Mouse (Mus musculus) midbrain, embryonic 10.5 days (tissue): Measurements from ENCODE around the gene Cby1. TPM values are rescaled to one million over a fixed set of nuclear protein-coding genes. Genes with fewer than 3 reads are reported as not detected.
A peak's percentile ranks its signal among the peaks of the same experiment; 100 is the strongest.

Experiments used
- DNase-seq: peaks from one replicate; pipeline ENCODE4 v3.0.0-alpha.2; 2017; ENCODE audit warnings: low spot score
- H3K27ac ChIP-seq: fragments of 300-500 bp; sonication (generic); replicated peaks from 2 replicates; pipeline ENCODE4 v1.5.1; 2016; ENCODE audit warnings: mild to moderate bottlenecking
- H3K27me3 ChIP-seq: fragments of 300-500 bp; sonication (generic); 2 replicates; pipeline ENCODE4 v1.6.1; 2016; ENCODE audit warnings: low read depth, mild to moderate bottlenecking; ENCODE audit not compliant: poor library complexity, severe bottlenecking
- H3K36me3 ChIP-seq: fragments of 300-500 bp; sonication (generic); 2 replicates; pipeline ENCODE4 v1.6.1; 2016; ENCODE audit warnings: mild to moderate bottlenecking, moderate library complexity
- H3K4me1 ChIP-seq: fragments of 300-500 bp; sonication (generic); 2 replicates; pipeline ENCODE4 v1.6.1; 2016
- H3K4me3 ChIP-seq: fragments of 300-500 bp; sonication (generic); 2 replicates; pipeline ENCODE4 v1.5.1; 2016; ENCODE audit warnings: mild to moderate bottlenecking, moderate library complexity
- H3K9me3 ChIP-seq: fragments of 300-500 bp; sonication (generic); replicated peaks from 2 replicates; pipeline ENCODE4 v1.6.1; 2016; ENCODE audit warnings: mild to moderate bottlenecking
- WGBS: fragments of 180-500 bp; shearing (Covaris S2); methylation state at CpG from one replicate; pipeline ENCODE4 v1.1.7; 2016; 5-methylcytosine and 5-hydroxymethylcytosine counted together
- polyA plus RNA-seq: library from polyadenylated mRNA; unstranded; fragments of >200 nt; fragmentation: Nextera tagmentation; extraction: Ambion mirVana; gene quantifications from 2 replicates; pipeline ENCODE4 v1.2.1, GENCODE M21; 2016

Cby1 gene
- polyA plus RNA-seq, result 88.0 and 89.1 TPM in 2 replicates

GRCm38 (mm10) chr15:79658531-79659375 is at the start of gene Cby1, which contains the start of gene Fam227a:
Cby1 (plus strand) TSS chr15:79659199.
Fam227a (minus strand) TSS chr15:79658956.
- H3K27ac ChIP-seq, result peak within 1 kb of the TSS; percentile 99
- H3K4me1 ChIP-seq, result peaks cover 14% of the 10 kb centered on the region
- peak within 1 kb of the TSS; percentile 74 for H3K4me3 ChIP-seq
- peak; percentile 98 for DNase-seq
- H3K36me3 ChIP-seq, result peaks cover 32% of the 10 kb centered on the region
- no peaks in the 10 kb centered on the region for H3K27me3 ChIP-seq
- peaks cover 6% of the 10 kb centered on the region for H3K9me3 ChIP-seq
- WGBS, result under 1% methylated on average over 55 of the region's 55 CpGs

- peaks cover 36% of the 10 kb centered on the region for H3K36me3 ChIP-seq
- no peak overlapping the region for H3K4me3 ChIP-seq
- H3K9me3 ChIP-seq, result no peaks in the 10 kb centered on the region
- H3K4me1 ChIP-seq, result peaks cover 10% of the 10 kb centered on the region
- H3K27me3 ChIP-seq, result peaks cover 20% of the 10 kb centered on the region
- no peak overlapping the region for H3K27ac ChIP-seq
- 94% methylated on average over 2 of the region's 2 CpGs for WGBS
- no peak for DNase-seq
Measured at GRCm38 (mm10) chr15:79609226-79609625, 49.8 kb upstream of the Cby1 start.

GRCm38 (mm10) chr15:79615501-79615900 is 43.5 kb upstream of the Cby1 start:
- H3K4me3 ChIP-seq, result no peak overlapping the region
- H3K27me3 ChIP-seq, result no peaks in the 10 kb centered on the region
- no peaks in the 10 kb centered on the region for H3K9me3 ChIP-seq
- H3K27ac ChIP-seq, result no peak overlapping the region
- no peaks in the 10 kb centered on the region for H3K4me1 ChIP-seq
- WGBS, result 91% methylated on average over 7 of the region's 7 CpGs
- no peak for DNase-seq
- peaks cover 81% of the 10 kb centered on the region for H3K36me3 ChIP-seq

- Histone ChIP-seq H3K9me3 (no peaks in the 10 kb centered on the region), H3K36me3 (peaks cover 81% of the 10 kb centered on the region), H3K27ac (no peak overlapping the region)
Measured at GRCm38 (mm10) chr15:79616729-79617128, 42.3 kb upstream of the Cby1 start.

GRCm38 (mm10) chr15:79617135-79617534 is 41.9 kb upstream of the Cby1 start:
- no peak for DNase-seq
- Histone ChIP-seq H3K4me1 (no peaks in the 10 kb centered on the region), H3K4me3 (no peak overlapping the region), H3K36me3 (peaks cover 84% of the 10 kb centered on the region), H3K27me3 (no peaks in the 10 kb centered on the region), H3K27ac (no peak overlapping the region), H3K9me3 (no peaks in the 10 kb centered on the region)
- whole genome bisulfite sequencing, result 81% methylated on average over 11 of the region's 11 CpGs

More at GRCm38 (mm10) chr15:79616729-79617128, 42.3 kb upstream of the Cby1 start:
- no peak for DNase-seq
- Histone ChIP-seq H3K27me3 (no peaks in the 10 kb centered on the region), H3K4me3 (no peak overlapping the region), H3K4me1 (no peaks in the 10 kb centered on the region)
- 93% methylated on average over 5 of the region's 5 CpGs for WGBS

GRCm38 (mm10) chr15:79618456-79618855 is 40.5 kb upstream of the Cby1 start:
- H3K4me1 ChIP-seq, result no peaks in the 10 kb centered on the region
- 89% methylated on average over 7 of the region's 7 CpGs for WGBS
- H3K27me3 ChIP-seq, result no peaks in the 10 kb centered on the region
- DNase-seq, result no peak
- H3K27ac ChIP-seq, result no peak overlapping the region
- H3K9me3 ChIP-seq, result no peaks in the 10 kb centered on the region
- H3K4me3 ChIP-seq, result no peak overlapping the region
- peaks cover 84% of the 10 kb centered on the region for H3K36me3 ChIP-seq

- Histone ChIP-seq H3K27ac (no peak overlapping the region), H3K9me3 (no peaks in the 10 kb centered on the region), H3K36me3 (peaks cover 86% of the 10 kb centered on the region), H3K27me3 (no peaks in the 10 kb centered on the region), H3K4me3 (no peak overlapping the region), H3K4me1 (no peaks in the 10 kb centered on the region)
- DNase-seq, result no peak
- 81% methylated on average over 11 of the region's 11 CpGs for WGBS
Measured at GRCm38 (mm10) chr15:79619770-79620414, 39.1 kb upstream of the Cby1 start.

- H3K4me1 ChIP-seq, result no peaks in the 10 kb centered on the region
- H3K36me3 ChIP-seq, result peaks cover 82% of the 10 kb centered on the region
- H3K4me3 ChIP-seq, result no peak overlapping the region
- no peaks in the 10 kb centered on the region; the same call in 1 of the 2 replicates for H3K9me3 ChIP-seq
- 62% methylated on average over 2 of the region's 2 CpGs for WGBS
- H3K27ac ChIP-seq, result no peak overlapping the region
- H3K27me3 ChIP-seq, result no peaks in the 10 kb centered on the region
- no peak for DNase-seq
Measured at GRCm38 (mm10) chr15:79630471-79630870, 28.5 kb upstream of the Cby1 start.

GRCm38 (mm10) chr15:79641135-79641817 is 17.7 kb upstream of the Cby1 start:
- no peak for DNase-seq
- H3K4me1 ChIP-seq, result no peaks in the 10 kb centered on the region
- no peaks in the 10 kb centered on the region for H3K27me3 ChIP-seq
- H3K36me3 ChIP-seq, result peaks cover 56% of the 10 kb centered on the region
- no peak overlapping the region for H3K4me3 ChIP-seq
- no peak overlapping the region for H3K27ac ChIP-seq
- H3K9me3 ChIP-seq, result no peaks in the 10 kb centered on the region
- WGBS, result 83% methylated on average over 12 of the region's 12 CpGs

GRCm38 (mm10) chr15:79645483-79645882 is 13.5 kb upstream of the Cby1 start:
- Histone ChIP-seq H3K27ac (no peak overlapping the region), H3K4me3 (no peak overlapping the region), H3K4me1 (no peaks in the 10 kb centered on the region), H3K9me3 (no peaks in the 10 kb centered on the region), H3K36me3 (peaks cover 58% of the 10 kb centered on the region), H3K27me3 (no peaks in the 10 kb centered on the region)
- WGBS, result 86% methylated on average over 2 of the region's 2 CpGs
- no peak for DNase-seq

- no peak for DNase-seq
- no peak overlapping the region for H3K27ac ChIP-seq
- H3K36me3 ChIP-seq, result peaks cover 44% of the 10 kb centered on the region
- no peaks in the 10 kb centered on the region for H3K27me3 ChIP-seq
- 90% methylated on average over 12 of the region's 12 CpGs for WGBS
- no peaks in the 10 kb centered on the region for H3K4me1 ChIP-seq
- H3K4me3 ChIP-seq, result no peak overlapping the region
- H3K9me3 ChIP-seq, result no peaks in the 10 kb centered on the region
Measured at GRCm38 (mm10) chr15:79648130-79648529, 10.9 kb upstream of the Cby1 start.

- no peaks in the 10 kb centered on the region for H3K27me3 ChIP-seq
- H3K36me3 ChIP-seq, result peaks cover 41% of the 10 kb centered on the region
Measured at GRCm38 (mm10) chr15:79650569-79650968, 8.4 kb upstream of the Cby1 start.

More at GRCm38 (mm10) chr15:79650569-79650968, 8.4 kb upstream of the Cby1 start:
- Histone ChIP-seq H3K27ac (no peak overlapping the region), H3K4me3 (no peak overlapping the region), H3K9me3 (no peaks in the 10 kb centered on the region), H3K4me1 (no peaks in the 10 kb centered on the region)
- peak; percentile 37 for DNase-seq
